Mouse (Mus musculus) kidney, adult 18-20 months (tissue): ENCODE measurements at regions not wholly inside any gene's neighbourhood (a gene's known extent, or its start where the extent isn't known, plus 50 kb on each side); places are given as distances from the start of the nearest gene placed in this dataset.

Experiments used
- DNase-seq: peaks from one replicate; pipeline ENCODE4 v3.0.0; 2021

DNA sequence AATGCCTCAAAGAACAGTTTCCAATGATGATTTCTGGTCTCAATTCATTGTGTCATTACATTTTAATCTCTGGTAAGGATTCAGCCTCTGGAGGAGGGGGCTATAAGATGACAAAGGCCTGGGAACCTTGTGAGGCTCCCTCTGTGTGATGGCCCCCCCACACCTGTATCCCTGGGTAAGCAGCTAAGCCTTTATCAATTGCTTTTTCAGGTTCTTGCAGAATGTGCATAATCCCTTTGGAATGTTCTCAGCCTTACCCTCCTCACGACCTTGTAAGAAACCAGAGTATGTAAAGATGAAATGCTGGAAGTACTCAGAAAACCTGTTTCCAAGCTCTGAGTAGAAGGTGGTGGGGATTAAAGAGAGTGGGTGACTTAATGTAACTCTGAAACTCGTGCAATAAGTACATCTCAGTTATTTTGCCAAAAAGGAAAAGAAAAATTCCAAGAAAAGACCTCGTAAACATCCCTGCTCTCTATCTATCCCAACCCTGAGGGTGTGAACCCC, 446.7 kb upstream of the Mctp2 start:
- no peak for DNase-seq

DNA sequence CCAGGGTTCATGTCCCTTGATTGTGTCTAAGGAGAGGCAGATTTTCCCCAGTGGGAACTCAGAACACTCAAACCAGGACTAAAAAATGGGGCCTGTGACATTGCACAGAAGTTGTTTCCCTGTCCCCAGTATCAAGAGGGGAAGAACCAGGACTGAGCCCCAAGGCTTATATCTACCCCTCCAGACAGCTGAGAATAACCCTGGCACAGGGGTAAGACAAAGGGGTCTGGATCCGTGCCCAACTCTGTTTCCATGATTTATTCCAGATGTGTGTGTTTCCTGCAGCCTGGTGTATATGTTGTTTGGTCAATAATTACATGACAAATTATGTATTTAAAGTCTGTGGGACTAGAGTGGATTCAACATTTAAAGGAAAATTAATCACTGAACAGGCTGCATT, 456.3 kb upstream of the Mctp2 start:
- DNase-seq, result no peak

DNA sequence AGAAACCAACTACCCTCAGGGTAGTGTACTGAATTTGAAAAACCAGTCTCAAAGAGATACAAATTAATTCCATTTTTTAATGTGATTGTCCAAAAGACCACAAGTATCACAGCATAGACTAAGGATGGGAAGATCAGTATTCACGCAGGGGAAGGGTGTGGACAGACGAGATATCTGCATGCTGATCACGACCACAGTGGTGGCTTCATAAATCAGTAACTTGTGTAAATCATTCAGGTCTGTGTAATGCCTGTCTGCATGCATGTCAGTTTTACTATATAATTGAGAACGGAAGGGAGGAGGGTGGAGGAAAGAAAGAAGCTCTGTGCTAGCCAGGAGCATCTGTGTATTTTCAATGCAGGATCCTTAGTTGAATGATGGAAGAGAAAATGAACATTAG, 462.3 kb upstream of the Mctp2 start:
- no peak for DNase-seq

DNA sequence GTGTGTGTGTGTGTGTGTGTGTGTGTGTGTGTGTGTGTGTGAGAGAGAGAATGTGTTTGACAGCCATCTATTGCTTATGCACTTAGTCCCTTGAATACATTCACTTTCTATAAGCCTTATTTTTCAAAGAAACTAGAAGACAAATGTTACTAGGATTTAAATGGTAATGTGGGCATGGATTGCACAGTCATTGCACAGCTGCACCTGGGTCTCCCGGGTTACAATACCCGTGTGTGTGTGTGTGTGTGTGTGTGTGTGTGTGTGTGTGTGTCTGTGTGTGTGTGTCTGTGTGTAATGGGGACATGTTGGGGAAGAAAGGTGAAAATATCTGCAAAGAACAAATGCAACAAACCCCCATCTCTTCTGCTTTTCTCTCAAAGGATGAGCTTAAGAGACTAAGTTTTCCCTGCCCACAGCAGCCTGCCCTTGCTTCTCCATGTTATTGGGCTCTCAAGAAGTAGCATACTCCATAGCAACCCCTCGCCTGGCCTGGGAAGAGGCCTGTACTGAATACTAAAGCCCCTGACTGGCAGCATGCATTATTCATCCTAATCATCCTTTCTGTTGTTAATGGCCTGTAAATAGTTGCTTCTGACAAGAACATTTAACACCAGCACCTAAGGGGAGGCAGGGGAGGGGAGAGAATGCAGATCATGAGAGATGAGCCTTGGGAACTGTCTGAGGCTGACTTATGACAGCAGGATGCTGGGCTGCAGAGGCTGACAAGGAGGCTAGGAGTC, 467.8 kb upstream of the Mctp2 start:
- no peak for DNase-seq

DNA sequence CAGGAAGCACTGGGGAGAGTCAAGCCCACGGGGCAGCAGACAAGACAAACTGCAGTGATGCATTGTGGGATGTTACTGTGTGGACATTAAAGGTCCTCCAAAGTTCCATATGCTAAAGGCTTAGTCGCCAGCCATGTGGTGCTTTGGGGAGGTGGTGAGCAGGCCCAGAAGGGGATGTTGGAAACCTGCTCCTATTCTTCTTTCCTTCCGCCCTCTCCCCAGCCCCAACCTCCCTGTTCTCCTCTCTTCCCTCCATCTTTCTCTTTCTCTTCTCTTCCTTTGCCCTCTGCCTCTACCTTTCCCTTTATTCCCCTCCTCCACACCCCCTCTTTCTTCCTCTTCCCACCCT, 468.3 kb upstream of the Mctp2 start:
- DNase-seq, result no peak

DNA sequence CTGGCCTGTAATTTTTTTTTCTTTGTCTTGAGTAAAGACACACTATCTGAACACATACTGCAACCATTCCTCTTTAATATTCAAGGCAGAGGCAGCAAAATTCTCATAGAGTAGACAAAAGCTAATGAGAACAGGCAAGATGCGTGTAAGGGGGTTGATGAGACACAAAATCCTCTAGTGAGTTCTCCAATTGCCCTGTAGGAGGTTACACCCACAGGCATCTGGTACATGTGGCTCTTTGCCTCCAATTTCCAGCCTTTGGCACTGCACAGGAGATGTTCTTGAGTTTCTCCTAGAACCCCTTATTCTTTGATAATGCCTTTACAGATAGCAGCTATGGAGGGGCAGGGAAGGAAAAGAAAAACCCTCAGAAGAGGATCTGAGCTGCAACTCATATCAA, 480.9 kb upstream of the Mctp2 start:
- DNase-seq, result no peak

DNA sequence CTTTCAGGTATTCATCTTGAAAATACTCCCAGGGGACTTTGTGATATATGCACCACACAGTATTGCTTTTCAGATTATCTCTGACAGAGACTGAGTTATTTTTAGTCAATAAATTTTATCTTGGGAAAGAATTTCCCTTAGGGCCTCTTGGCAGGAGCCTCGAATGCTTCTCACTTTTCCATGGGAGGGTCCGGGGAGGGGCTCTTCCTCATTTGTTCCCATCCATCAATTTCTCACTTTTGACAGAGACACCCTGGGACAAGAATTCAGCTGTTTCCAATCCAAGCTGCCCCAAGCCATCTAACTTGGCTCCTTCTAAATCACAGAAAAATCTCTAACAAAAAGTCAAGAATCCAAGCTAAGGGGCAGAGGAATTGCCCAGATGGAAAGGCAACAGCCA, 481.9 kb upstream of the Mctp2 start:
- DNase-seq, result no peak

DNA sequence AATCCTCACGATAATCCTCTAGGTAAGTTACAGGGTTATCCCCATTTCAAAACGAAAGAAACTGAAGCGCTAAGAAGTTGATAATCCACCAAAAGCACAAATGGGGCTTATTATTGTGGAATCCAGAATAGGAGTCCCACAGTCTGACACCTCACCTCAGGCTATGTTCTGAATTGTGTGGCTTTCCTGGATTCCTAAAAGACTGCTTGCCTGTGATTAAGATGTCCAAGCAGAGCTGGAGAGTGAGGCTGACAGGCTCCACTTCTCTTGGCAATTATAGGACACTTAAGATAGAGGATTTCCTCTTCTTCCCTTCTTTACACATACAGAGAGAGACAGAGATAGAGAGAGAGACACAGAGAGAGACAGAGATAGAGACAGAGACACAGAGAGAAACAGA, 515.7 kb upstream of the Mctp2 start:
- no peak for DNase-seq

DNA sequence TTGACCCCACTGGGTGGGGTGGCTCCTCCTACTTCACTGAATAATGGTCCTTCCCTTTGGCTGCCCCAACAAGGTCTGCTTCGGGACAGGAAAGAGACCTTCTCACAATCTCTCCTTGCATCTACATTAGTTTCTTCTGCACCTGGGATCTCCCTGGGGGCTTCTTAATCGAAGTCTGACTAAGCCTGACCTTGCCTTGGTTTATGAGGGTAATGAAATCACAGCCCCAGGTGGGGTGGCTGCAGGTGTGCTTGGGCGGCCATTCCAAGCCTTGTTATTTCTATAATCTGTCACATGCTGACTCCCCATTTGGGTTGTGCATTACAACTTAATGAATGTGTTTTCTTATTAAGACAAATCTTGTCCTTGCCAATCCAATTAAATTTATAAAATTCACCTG, 520.2 kb upstream of the Mctp2 start:
- no peak for DNase-seq

DNA sequence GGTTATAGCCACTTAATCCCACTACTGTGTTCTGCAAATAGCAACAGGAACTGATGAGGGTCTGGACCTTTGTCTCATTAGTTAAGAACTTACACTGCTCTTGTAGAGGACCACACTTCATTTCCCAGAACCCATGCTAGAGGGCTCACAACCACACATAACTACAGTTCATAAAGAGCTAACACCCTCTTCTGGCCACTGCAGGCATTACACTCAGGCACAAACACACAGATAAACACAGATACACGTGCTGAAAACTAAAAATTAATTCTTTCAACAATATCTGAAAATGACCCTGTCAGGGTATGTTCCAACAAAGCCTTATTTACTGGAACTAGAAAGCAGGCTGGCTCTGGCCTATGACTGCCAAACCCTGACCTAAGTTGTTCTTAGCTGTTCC, 529.0 kb upstream of the Mctp2 start:
- no peak for DNase-seq

DNA sequence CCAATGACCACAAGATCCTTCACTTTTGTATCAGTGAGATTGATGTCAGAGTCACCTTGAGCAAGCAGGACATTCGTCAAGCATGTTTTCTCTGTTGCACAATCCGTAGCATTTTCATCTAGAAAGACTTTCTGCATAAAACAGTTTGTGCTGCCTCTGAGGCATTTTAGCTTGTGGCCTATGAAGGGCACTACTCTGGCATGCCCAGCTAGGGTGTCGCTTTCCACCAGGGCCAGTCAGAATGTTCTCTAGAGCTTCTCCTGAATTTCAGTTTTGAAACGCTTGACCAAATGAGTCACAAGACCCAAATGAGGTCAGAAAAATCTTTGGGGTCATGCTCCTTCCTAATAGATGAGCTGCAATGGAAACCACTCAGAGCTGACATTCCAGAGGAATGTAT, 529.6 kb upstream of the Mctp2 start:
- no peak for DNase-seq

DNA sequence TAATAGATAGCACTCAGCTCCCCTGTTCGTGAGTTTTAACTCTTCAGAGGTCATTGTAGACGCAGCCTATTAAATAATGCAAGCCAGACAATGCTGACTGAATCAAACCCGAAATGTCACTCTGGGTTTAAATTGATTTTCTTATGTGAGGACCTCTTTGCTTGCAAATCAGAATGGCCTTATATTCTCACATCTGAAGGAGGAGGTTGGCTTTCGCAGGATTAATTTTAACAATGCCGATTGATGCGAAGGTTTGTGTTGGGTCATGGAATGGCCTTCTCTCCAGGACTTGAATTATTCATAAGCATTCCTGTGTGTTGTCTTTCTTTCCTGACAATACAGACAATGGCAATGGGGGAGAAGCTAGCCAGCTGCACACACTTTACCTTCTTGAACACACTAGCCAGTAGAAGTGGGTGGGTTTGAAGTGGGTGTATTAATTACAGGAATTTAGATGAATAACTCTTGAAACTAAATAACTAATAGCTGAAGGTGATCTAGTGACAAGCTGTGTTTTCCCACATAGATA, 530.1 kb upstream of the Mctp2 start:
- DNase-seq, result no peak

DNA sequence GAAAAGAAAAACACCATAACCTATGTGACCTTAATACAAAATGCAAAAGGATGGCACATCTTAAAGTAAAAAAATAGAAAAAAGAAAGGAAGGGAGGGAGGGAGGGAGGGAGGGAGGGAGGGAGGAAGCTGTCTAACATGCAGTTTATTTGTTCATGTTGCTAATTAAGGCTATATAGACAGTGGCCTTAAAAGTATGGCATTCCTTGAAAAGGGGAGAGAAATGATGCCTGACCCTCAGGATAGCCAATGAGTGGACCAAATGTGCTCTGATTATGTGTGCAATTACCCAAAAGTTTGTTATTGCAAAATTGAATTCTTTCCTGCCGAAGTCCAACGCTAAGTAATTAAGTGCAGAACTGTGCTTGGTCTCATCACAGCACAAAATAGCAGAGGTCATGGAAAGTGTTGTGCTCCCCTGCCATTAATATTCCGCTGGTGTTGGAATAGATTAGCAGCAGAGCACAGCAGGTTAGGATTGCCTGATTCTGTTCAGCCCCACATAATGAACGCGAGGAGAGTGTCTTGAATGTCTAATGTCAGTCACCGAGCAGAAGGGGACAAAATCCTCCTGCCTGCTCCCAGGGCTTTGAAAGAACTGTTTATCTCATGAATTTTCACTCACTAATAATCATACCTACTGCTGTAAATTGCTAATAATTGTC, 531.7 kb upstream of the Mctp2 start:
- no peak for DNase-seq

DNA sequence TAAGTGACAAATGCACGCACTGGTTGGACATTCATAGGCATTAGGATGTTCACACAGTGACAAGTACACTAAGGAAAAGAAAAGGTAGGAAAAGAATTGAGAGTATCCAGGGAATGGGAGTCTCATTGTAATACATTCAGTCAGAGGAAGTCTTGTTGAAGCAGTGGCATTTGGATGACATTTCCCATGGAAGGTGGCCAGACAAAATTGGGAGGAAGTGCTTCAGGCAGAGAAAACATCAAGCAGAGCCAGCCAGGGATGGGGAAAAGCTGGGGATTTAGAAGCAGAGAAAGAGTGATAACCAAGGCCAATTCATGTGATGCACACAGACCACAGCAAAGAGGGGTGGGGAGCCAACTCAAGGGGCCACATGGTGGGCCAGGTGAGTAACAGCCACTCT, 524.0 kb upstream of the Rgma start:
- no peak for DNase-seq

DNA sequence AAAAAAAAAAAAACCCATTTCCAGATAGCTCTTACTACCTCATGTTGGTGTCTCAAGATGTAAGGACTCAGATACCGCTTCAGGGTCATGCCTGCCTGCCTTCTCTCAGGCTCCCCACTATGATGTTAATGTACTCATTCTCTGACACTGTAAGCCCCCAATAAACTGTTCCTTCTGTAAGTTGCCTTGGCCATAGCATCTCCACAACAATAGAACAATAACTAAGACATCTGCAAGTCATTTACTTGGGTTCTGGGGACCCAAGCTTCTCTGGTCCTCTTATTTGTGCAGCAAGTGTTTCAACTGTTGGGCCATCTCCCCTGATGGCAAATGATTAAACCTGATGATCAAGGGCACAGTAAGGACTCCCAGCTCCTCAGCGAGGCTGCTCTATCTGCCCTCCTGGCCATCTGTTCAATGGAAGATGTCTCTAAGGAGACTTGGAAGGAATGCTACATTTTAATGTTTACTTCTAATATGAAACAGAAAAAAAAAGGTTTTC, 520.8 kb upstream of the Rgma start:
- no peak for DNase-seq

DNA sequence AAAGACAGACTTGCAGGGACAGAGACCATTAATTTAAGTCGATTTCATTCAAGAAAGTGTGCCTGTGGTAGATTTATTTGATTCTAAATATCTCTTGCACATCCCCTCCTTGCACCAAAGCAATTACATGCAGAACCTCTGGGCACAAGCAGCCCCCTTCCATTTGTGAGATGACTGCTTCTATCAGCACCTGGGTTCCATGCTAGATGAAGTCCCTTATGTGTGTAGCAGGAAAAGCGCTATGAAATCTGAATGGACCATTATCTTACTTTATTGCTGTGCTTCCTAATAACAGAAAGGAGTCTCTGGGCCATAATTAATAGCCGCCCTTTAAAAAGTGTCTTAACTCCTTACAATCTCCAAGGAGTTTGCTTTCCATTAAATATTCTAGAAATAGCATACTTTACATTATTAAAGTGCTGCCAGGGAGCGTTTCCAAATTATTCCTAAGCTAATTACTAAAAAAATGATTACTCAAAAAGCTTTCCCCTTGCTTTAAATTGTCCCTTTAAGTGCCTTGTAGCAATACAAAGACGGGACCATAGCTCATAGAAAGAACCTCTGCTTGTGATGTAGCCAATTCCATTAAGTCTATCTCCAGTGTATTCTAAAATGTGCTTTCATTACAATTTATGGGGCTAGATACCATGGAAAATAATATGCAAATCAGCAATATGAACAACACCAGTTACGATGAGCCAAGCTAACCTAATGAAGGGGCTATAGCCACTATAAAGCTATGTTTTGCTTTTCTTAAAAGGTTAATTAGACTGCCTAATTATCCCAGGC, 508.1 kb upstream of the Rgma start:
- no peak for DNase-seq

DNA sequence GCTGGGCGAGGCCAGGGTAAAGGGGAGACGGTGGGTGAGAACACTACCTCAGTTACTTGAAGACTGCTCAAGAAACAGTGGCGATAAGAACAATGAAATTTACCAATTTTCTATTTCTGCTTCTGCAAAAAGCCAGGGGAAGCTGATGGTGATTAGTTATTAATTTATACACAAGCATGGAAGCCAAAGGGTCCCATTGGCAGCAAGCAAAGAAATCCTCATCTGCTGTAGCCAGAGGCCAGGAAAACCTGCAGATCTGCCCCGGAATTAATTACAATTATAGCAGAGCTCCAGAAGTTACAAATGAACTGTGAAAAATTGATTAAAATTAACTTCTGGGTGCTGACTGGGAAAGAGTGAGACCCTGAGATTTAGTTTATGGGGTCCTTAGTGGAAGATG, 506.2 kb upstream of the Rgma start:
- no peak for DNase-seq

DNA sequence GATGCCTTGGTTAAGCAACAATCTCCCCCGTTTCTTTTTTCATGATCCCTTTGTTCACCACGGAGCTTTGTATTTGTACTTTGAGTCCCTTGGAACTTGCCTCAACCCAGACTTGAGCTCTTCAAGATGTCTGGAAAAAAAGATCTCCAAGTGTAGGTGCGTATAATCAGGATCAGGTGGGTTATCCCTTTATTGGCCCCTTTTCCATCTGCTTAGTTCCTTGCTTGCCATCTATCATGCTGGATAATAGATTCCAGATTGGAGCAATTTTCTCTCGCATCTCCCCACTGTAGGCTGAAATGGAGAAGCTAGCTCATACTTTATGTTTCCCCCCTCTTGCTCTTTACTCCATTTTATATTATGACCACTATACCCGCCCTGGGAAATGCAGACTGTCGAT, 474.5 kb upstream of the Rgma start:
- no peak for DNase-seq

DNA sequence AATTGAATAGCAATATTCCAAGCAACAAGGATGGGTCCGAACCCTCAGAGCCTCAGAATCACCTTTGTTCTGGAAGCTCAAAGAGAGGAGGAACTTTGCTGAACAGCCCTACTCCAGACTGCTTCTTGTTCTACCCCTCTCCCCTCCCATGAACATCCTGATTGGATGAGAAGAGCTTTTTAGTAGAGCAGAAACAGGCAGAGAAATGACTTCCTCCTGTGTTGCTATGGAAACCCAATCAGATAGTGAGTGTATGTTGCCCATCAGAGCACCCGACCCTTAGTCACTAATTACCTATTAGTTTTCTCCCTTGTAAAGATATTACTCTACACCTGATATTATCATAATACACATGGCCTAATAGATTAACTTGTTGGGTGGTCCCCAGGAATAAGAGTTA, 469.4 kb upstream of the Rgma start:
- DNase-seq, result no peak

DNA sequence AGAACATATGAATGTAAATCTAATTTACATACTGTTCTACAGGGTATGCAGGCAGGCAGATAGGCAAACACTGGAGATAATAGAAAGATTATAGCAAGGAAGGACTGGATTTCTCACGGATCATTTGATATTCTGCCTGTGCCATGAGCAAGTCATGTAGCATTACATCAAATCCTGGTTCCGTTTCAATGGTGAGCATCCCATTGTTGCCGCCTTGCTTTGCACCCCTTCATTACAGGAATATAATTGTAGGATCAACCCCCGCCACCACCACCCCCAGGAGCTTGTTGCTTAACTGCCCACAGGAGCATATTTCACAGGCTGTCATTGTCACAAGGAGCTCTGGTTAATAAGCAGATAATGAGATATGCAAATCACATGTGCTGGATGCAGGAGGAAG, 468.8 kb upstream of the Rgma start:
- no peak for DNase-seq

DNA sequence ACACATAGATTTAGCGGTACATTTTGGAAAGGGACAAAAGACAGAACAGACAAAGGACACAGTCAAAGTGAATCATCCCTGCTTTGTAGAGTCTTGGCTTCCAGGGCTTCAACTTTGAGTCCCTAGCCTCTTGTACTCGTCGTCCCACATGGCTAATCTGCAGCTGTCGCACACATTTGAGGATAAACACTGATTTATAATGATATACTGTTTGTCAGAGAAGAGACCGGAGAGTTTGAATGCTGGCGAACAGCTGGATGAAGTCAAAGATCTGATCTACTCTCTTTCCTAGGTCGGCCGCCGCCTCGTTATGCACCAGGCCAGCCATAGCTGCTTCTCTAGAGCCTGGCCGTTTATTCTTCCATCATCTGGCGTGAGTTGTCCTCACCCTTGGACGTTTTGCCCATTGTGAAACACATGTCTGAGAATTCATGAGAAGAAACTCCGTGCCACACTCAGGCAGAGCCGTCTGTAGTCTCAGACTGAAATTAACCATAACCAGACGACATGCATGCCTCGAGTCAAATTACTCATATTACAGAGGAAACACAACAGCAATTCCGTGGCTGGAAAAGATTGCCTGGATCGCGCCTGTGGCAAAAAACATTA, 448.4 kb upstream of the Rgma start:
- DNase-seq, result no peak

DNA sequence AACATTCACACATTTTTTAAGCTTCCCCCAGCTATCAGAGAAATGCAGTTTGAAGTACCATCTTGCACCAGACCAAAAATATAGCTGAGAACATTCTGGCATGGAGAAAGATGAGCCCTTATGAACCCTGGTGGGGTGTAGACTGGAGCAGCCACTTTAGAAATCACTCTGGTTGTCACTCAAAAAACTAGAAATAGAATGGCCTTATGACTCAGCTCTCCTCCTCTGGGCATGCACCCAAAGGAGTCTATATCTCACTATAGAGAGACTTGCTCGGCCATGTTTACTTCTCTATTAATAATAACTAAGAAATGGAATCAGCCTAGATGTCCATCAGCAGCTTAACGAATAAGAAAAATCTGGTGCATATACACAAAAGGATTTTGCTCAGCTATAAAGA, 436.5 kb upstream of the Rgma start:
- DNase-seq, result no peak

DNA sequence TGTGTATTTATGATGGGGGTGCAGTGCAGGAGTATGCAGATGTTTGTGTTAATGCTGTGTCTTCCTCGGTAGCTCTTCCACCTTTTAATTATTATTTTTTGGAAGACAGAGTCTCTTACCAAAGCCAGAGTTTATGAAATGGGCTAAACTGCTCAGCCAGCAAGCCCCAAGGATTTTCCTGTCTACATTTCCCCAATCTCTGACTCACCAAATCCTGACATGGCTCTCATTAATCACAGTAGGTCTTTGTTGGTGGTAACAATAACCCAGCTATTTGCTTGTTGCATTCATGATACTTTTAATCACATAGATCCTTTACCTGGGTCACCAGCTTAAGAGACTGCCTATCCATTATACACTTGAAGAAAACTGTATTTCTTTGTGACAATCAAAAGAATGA, 427.8 kb upstream of the Rgma start:
- no peak for DNase-seq
